Mouse (Mus musculus): Measurements from ENCODE around the gene Pcare. TPM values are rescaled to one million over a fixed set of nuclear protein-coding genes. Genes with fewer than 3 reads are reported as not detected.

Gene Pcare
- polyA plus RNA-seq, 1 experiment from 2014 or later: not detected

- no peaks in the 10 kb centered on the region for H3K9me3 ChIP-seq (ENCODE audit: control insufficient read depth, low read length)
- no peak for DNase-seq (ENCODE audit: low spot score)
- no peaks in the 10 kb centered on the region for H3K36me3 ChIP-seq (ENCODE audit: control insufficient read depth, insufficient read depth, low read length)
- H3K27me3 ChIP-seq (replicated peaks; ENCODE audit: control insufficient read depth, insufficient read depth, low read length): no peaks in the 10 kb centered on the region
- no peak overlapping the region for H3K27ac ChIP-seq (ENCODE audit: low read depth)
- no peaks in the 10 kb centered on the region for H3K4me1 ChIP-seq (replicated peaks; ENCODE audit: control insufficient read depth, insufficient read depth, low read length)
- H3K4me2 ChIP-seq (ENCODE audit: low read length): no peak overlapping the region
- ATAC-seq (replicated peaks; ENCODE audit: low FRiP score, low TSS enrichment, low read depth): no peak
- no peak overlapping the region for H3K4me3 ChIP-seq (ENCODE audit: low read depth, low read length)
- 72% methylated on average over 9 of the region's 9 CpGs for WGBS
- no peak overlapping the region for H3K9ac ChIP-seq (ENCODE audit: low read length)
Measured at GRCm38 (mm10) chr17:71749616-71750168, 3.0 kb downstream of the Pcare start.

- Histone ChIP-seq H3K4me2 (ENCODE audit: low read length) (no peak overlapping the region), H3K9me3 (ENCODE audit: control insufficient read depth, low read length) (no peaks in the 10 kb centered on the region), H3K4me3 (ENCODE audit: low read depth, low read length) (no peak overlapping the region), H3K9ac (ENCODE audit: low read length) (no peak overlapping the region), H3K36me3 (ENCODE audit: control insufficient read depth, insufficient read depth, low read length) (no peaks in the 10 kb centered on the region), H3K4me1 (replicated peaks; ENCODE audit: control insufficient read depth, insufficient read depth, low read length) (no peaks in the 10 kb centered on the region), H3K27ac (ENCODE audit: low read depth) (no peak overlapping the region), H3K27me3 (replicated peaks; ENCODE audit: control insufficient read depth, insufficient read depth, low read length) (no peaks in the 10 kb centered on the region)
- 91% methylated on average over 8 of the region's 8 CpGs for WGBS
- ATAC-seq (replicated peaks; ENCODE audit: low FRiP score, low TSS enrichment, low read depth) (no peak), DNase-seq (ENCODE audit: low spot score) (no peak)
Measured at GRCm38 (mm10) chr17:71747561-71747960, 5.1 kb downstream of the Pcare start.

- ATAC-seq (replicated peaks; ENCODE audit: low FRiP score, low TSS enrichment, low read depth) (no peak), DNase-seq (ENCODE audit: low spot score) (no peak)
Measured at GRCm38 (mm10) chr17:71746114-71746513, 6.6 kb downstream of the Pcare start.

GRCm38 (mm10) chr17:71742935-71743334, 9.8 kb downstream of the Pcare start:
- no peaks in the 10 kb centered on the region for H3K9me3 ChIP-seq (ENCODE audit: control insufficient read depth, low read length)
- no peaks in the 10 kb centered on the region for H3K27me3 ChIP-seq (replicated peaks; ENCODE audit: control insufficient read depth, insufficient read depth, low read length)
- no peak for ATAC-seq (replicated peaks; ENCODE audit: low FRiP score, low TSS enrichment, low read depth)
- H3K4me3 ChIP-seq (ENCODE audit: low read depth, low read length): no peak overlapping the region
- H3K27ac ChIP-seq (ENCODE audit: low read depth): no peak overlapping the region
- no peaks in the 10 kb centered on the region for H3K4me1 ChIP-seq (replicated peaks; ENCODE audit: control insufficient read depth, insufficient read depth, low read length)
- H3K36me3 ChIP-seq (ENCODE audit: control insufficient read depth, insufficient read depth, low read length): no peaks in the 10 kb centered on the region
- 34% methylated on average over 5 of the region's 5 CpGs for WGBS
- H3K9ac ChIP-seq (ENCODE audit: low read length): no peak overlapping the region
- no peak overlapping the region for H3K4me2 ChIP-seq (ENCODE audit: low read length)
- DNase-seq (ENCODE audit: low spot score): peak; percentile 46

More at GRCm38 (mm10) chr17:71746114-71746513, 6.6 kb downstream of the Pcare start:
- Histone ChIP-seq H3K27ac (ENCODE audit: low read depth) (no peak overlapping the region), H3K4me3 (ENCODE audit: low read depth, low read length) (no peak overlapping the region), H3K4me1 (replicated peaks; ENCODE audit: control insufficient read depth, insufficient read depth, low read length) (no peaks in the 10 kb centered on the region), H3K9me3 (ENCODE audit: control insufficient read depth, low read length) (no peaks in the 10 kb centered on the region), H3K36me3 (ENCODE audit: control insufficient read depth, insufficient read depth, low read length) (no peaks in the 10 kb centered on the region), H3K9ac (ENCODE audit: low read length) (no peak overlapping the region), H3K4me2 (ENCODE audit: low read length) (no peak overlapping the region), H3K27me3 (replicated peaks; ENCODE audit: control insufficient read depth, insufficient read depth, low read length) (no peaks in the 10 kb centered on the region)
- 64% methylated on average over 9 of the region's 9 CpGs for WGBS

GRCm38 (mm10) chr17:71742156-71742555, 10.5 kb downstream of the Pcare start:
- H3K4me2 ChIP-seq (ENCODE audit: low read length): no peak overlapping the region
- H3K4me1 ChIP-seq (replicated peaks; ENCODE audit: control insufficient read depth, insufficient read depth, low read length): no peaks in the 10 kb centered on the region
- H3K9ac ChIP-seq (ENCODE audit: low read length): no peak overlapping the region
- no peak overlapping the region for H3K4me3 ChIP-seq (ENCODE audit: low read depth, low read length)
- DNase-seq (ENCODE audit: low spot score) (peak; percentile 38), ATAC-seq (replicated peaks; ENCODE audit: low FRiP score, low TSS enrichment, low read depth) (no peak)
- H3K36me3 ChIP-seq (ENCODE audit: control insufficient read depth, insufficient read depth, low read length): no peaks in the 10 kb centered on the region
- no peaks in the 10 kb centered on the region for H3K9me3 ChIP-seq (ENCODE audit: control insufficient read depth, low read length)
- WGBS: 85% methylated on average over 3 of the region's 3 CpGs
- H3K27me3 ChIP-seq (replicated peaks; ENCODE audit: control insufficient read depth, insufficient read depth, low read length): no peaks in the 10 kb centered on the region
- H3K27ac ChIP-seq (ENCODE audit: low read depth): no peak overlapping the region

GRCm38 (mm10) chr17:71736442-71736841, 16.3 kb downstream of the Pcare start:
- no peak overlapping the region for H3K9ac ChIP-seq (ENCODE audit: low read length)
- H3K36me3 ChIP-seq (ENCODE audit: control insufficient read depth, insufficient read depth, low read length): no peaks in the 10 kb centered on the region
- no peaks in the 10 kb centered on the region for H3K4me1 ChIP-seq (replicated peaks; ENCODE audit: control insufficient read depth, insufficient read depth, low read length)
- H3K27me3 ChIP-seq (replicated peaks; ENCODE audit: control insufficient read depth, insufficient read depth, low read length): no peaks in the 10 kb centered on the region
- H3K4me3 ChIP-seq (ENCODE audit: low read depth, low read length): no peak overlapping the region
- no peak overlapping the region for H3K27ac ChIP-seq (ENCODE audit: low read depth)
- no peak overlapping the region for H3K4me2 ChIP-seq (ENCODE audit: low read length)
- ATAC-seq (replicated peaks; ENCODE audit: low FRiP score, low TSS enrichment, low read depth) (no peak), DNase-seq (ENCODE audit: low spot score) (no peak)
- no peaks in the 10 kb centered on the region for H3K9me3 ChIP-seq (ENCODE audit: control insufficient read depth, low read length)
- 54% methylated on average over 3 of the region's 3 CpGs for WGBS

GRCm38 (mm10) chr17:71730655-71731054, 22.0 kb downstream of the Pcare start:
- Histone ChIP-seq H3K4me1 (replicated peaks; ENCODE audit: control insufficient read depth, insufficient read depth, low read length) (no peaks in the 10 kb centered on the region), H3K36me3 (ENCODE audit: control insufficient read depth, insufficient read depth, low read length) (no peaks in the 10 kb centered on the region), H3K9me3 (ENCODE audit: control insufficient read depth, low read length) (no peaks in the 10 kb centered on the region), H3K27me3 (replicated peaks; ENCODE audit: control insufficient read depth, insufficient read depth, low read length) (no peaks in the 10 kb centered on the region), H3K4me2 (ENCODE audit: low read length) (no peak overlapping the region), H3K4me3 (ENCODE audit: low read depth, low read length) (no peak overlapping the region), H3K9ac (ENCODE audit: low read length) (no peak overlapping the region), H3K27ac (ENCODE audit: low read depth) (no peak overlapping the region)
- no peak for ATAC-seq (replicated peaks; ENCODE audit: low FRiP score, low TSS enrichment, low read depth)
- DNase-seq (ENCODE audit: low spot score): no peak
- 38% methylated on average over 2 of the region's 2 CpGs for WGBS

- no peaks in the 10 kb centered on the region for H3K27me3 ChIP-seq (replicated peaks; ENCODE audit: control insufficient read depth, insufficient read depth, low read length)
- DNase-seq (ENCODE audit: low spot score): no peak
- no peak overlapping the region for H3K4me3 ChIP-seq (ENCODE audit: low read depth, low read length)
- H3K27ac ChIP-seq (ENCODE audit: low read depth): no peak overlapping the region
- no peak overlapping the region for H3K9ac ChIP-seq (ENCODE audit: low read length)
- no peaks in the 10 kb centered on the region for H3K4me1 ChIP-seq (replicated peaks; ENCODE audit: control insufficient read depth, insufficient read depth, low read length)
- WGBS: 55% methylated on average over 3 of the region's 3 CpGs
- H3K9me3 ChIP-seq (ENCODE audit: control insufficient read depth, low read length): no peaks in the 10 kb centered on the region
- no peak for ATAC-seq (replicated peaks; ENCODE audit: low FRiP score, low TSS enrichment, low read depth)
- H3K36me3 ChIP-seq (ENCODE audit: control insufficient read depth, insufficient read depth, low read length): no peaks in the 10 kb centered on the region
- H3K4me2 ChIP-seq (ENCODE audit: low read length): no peak overlapping the region
Measured at GRCm38 (mm10) chr17:71721019-71721418, 31.7 kb downstream of the Pcare start.

- Histone ChIP-seq H3K27ac (ENCODE audit: low read depth) (no peak overlapping the region), H3K9me3 (ENCODE audit: control insufficient read depth, low read length) (no peaks in the 10 kb centered on the region), H3K4me1 (replicated peaks; ENCODE audit: control insufficient read depth, insufficient read depth, low read length) (no peaks in the 10 kb centered on the region), H3K4me3 (ENCODE audit: low read depth, low read length) (no peak overlapping the region), H3K9ac (ENCODE audit: low read length) (no peak overlapping the region), H3K4me2 (ENCODE audit: low read length) (no peak overlapping the region), H3K36me3 (ENCODE audit: control insufficient read depth, insufficient read depth, low read length) (no peaks in the 10 kb centered on the region), H3K27me3 (replicated peaks; ENCODE audit: control insufficient read depth, insufficient read depth, low read length) (no peaks in the 10 kb centered on the region)
- DNase-seq (ENCODE audit: low spot score): no peak
- no peak for ATAC-seq (replicated peaks; ENCODE audit: low FRiP score, low TSS enrichment, low read depth)
Measured at GRCm38 (mm10) chr17:71720434-71720833, 32.3 kb downstream of the Pcare start.
